Mouse (Mus musculus) right cerebral cortex, postnatal 14 days (tissue): Measurements from ENCODE around the gene Canx.

Experiments
- DNase-seq: peaks from one replicate; pipeline ENCODE4 v3.0.0; 2022

Gene Canx

GRCm38 (mm10) chr11:50275077-50275476 lies 50.4 kb downstream of the Canx start:
- no peak for DNase-seq

GRCm38 (mm10) chr11:50272819-50273218 lies 52.7 kb downstream of the Canx start:
- no peak for DNase-seq

- DNase-seq, result no peak
Observed at GRCm38 (mm10) chr11:50269885-50270284, 55.6 kb downstream of the Canx start.

GRCm38 (mm10) chr11:50269163-50269562 lies 56.3 kb downstream of the Canx start:
- DNase-seq, result no peak

GRCm38 (mm10) chr11:50266997-50267396 lies 58.5 kb downstream of the Canx start:
- no peak for DNase-seq

- no peak for DNase-seq
Observed at GRCm38 (mm10) chr11:50265931-50266330, 59.5 kb downstream of the Canx start.

- no peak for DNase-seq
Observed at GRCm38 (mm10) chr11:50263198-50263597, 62.3 kb downstream of the Canx start.

GRCm38 (mm10) chr11:50262020-50262419 lies 63.5 kb downstream of the Canx start:
- no peak for DNase-seq

GRCm38 (mm10) chr11:50258310-50258709 lies 67.2 kb downstream of the Canx start:
- no peak for DNase-seq

- no peak for DNase-seq
Observed at GRCm38 (mm10) chr11:50256615-50257014, 68.9 kb downstream of the Canx start.

GRCm38 (mm10) chr11:50254010-50254580 lies 71.4 kb downstream of the Canx start:
- DNase-seq, result peak; percentile 80

GRCm38 (mm10) chr11:50253393-50253792 lies 72.1 kb downstream of the Canx start:
- DNase-seq, result no peak

GRCm38 (mm10) chr11:50252684-50253265 lies 72.7 kb downstream of the Canx start:
- DNase-seq, result no peak

- no peak for DNase-seq
Observed at GRCm38 (mm10) chr11:50252166-50252565, 73.3 kb downstream of the Canx start.

- no peak for DNase-seq
Observed at GRCm38 (mm10) chr11:50248473-50249171, 76.9 kb downstream of the Canx start.

- DNase-seq, result no peak
Observed at GRCm38 (mm10) chr11:50245269-50245668, 80.2 kb downstream of the Canx start.
